Mouse (Mus musculus): ENCODE results near the gene Epha1. TPM values are rescaled to one million over a fixed set of nuclear protein-coding genes. Genes with fewer than 3 reads are reported as not detected.
A peak's percentile ranks its signal among the peaks of the same experiment; 100 is the strongest.

Epha1 gene
- 1.8 and 2.0 TPM in 2 replicates for polyA plus RNA-seq (2016; fragmentation: Nextera tagmentation; extraction: Ambion mirVana)

GRCm38 (mm10) chr6:42372816-42373547 lies at the start of gene Epha1:
TSS of gene Epha1 (minus strand) at chr6:42373268.
- Histone ChIP-seq H3K4me3 (peak within 1 kb of the TSS; percentile 67), H3K4me1 (peaks cover 46% of the 10 kb centered on the region), H3K36me3 (replicated peaks) (no peaks in the 10 kb centered on the region), H3K27ac (peak within 1 kb of the TSS; percentile 74), H3K27me3 (ENCODE audit: poor library complexity, severe bottlenecking) (peaks cover 61% of the 10 kb centered on the region), H3K9me3 (no peaks in the 10 kb centered on the region)
- DNase-seq (ENCODE audit: extremely low spot score, low spot score) = peak; percentile 63
- WGBS = under 1% methylated on average over 36 of the region's 36 CpGs

GRCm38 (mm10) chr6:42421439-42421838 lies 48.4 kb upstream of the Epha1 start:
- no peaks in the 10 kb centered on the region for H3K27me3 ChIP-seq (ENCODE audit: poor library complexity, severe bottlenecking)
- H3K36me3 ChIP-seq (replicated peaks) = no peaks in the 10 kb centered on the region
- H3K27ac ChIP-seq = no peak overlapping the region
- no peak for DNase-seq (ENCODE audit: extremely low spot score, low spot score)
- no peak overlapping the region for H3K4me3 ChIP-seq
- H3K4me1 ChIP-seq = no peaks in the 10 kb centered on the region
- 77% methylated on average over 2 of the region's 2 CpGs for WGBS
- no peaks in the 10 kb centered on the region for H3K9me3 ChIP-seq

GRCm38 (mm10) chr6:42419443-42419842 lies 46.4 kb upstream of the Epha1 start:
- H3K27ac ChIP-seq = no peak overlapping the region
- no peaks in the 10 kb centered on the region for H3K9me3 ChIP-seq
- WGBS = 93% methylated on average over 2 of the region's 2 CpGs
- H3K36me3 ChIP-seq (replicated peaks) = no peaks in the 10 kb centered on the region
- no peak overlapping the region for H3K4me3 ChIP-seq
- H3K27me3 ChIP-seq (ENCODE audit: poor library complexity, severe bottlenecking) = no peaks in the 10 kb centered on the region
- H3K4me1 ChIP-seq = no peaks in the 10 kb centered on the region
- no peak for DNase-seq (ENCODE audit: extremely low spot score, low spot score)

GRCm38 (mm10) chr6:42405134-42405533 lies 32.1 kb upstream of the Epha1 start, which contains the start of gene Tas2r135:
TSS of gene Tas2r135 (plus strand) at chr6:42405434.
- no peaks in the 10 kb centered on the region for H3K9me3 ChIP-seq
- WGBS = 92% methylated on average over 2 of the region's 2 CpGs
- H3K36me3 ChIP-seq (replicated peaks) = no peaks in the 10 kb centered on the region
- no peak for DNase-seq (ENCODE audit: extremely low spot score, low spot score)
- no peak within 1 kb of the TSS for H3K4me3 ChIP-seq
- no peaks in the 10 kb centered on the region for H3K27me3 ChIP-seq (ENCODE audit: poor library complexity, severe bottlenecking)
- no peak within 1 kb of the TSS for H3K27ac ChIP-seq
- H3K4me1 ChIP-seq = peaks cover 8% of the 10 kb centered on the region; the same call in 1 of the 2 replicates

GRCm38 (mm10) chr6:42399938-42400337 lies 26.9 kb upstream of the Epha1 start, which contains the start of gene Tas2r143:
TSS of gene Tas2r143 (plus strand) at chr6:42400238.
- H3K36me3 ChIP-seq (replicated peaks) = no peaks in the 10 kb centered on the region
- H3K27me3 ChIP-seq (ENCODE audit: poor library complexity, severe bottlenecking) = no peaks in the 10 kb centered on the region
- 90% methylated on average over 1 of the region's 1 CpGs for WGBS
- no peak within 1 kb of the TSS for H3K4me3 ChIP-seq
- H3K4me1 ChIP-seq = no peaks in the 10 kb centered on the region
- no peaks in the 10 kb centered on the region for H3K9me3 ChIP-seq
- no peak for DNase-seq (ENCODE audit: extremely low spot score, low spot score)
- H3K27ac ChIP-seq = no peak within 1 kb of the TSS

GRCm38 (mm10) chr6:42398998-42399397 lies 25.9 kb upstream of the Epha1 start:
- Histone ChIP-seq H3K4me3 (no peak overlapping the region), H3K9me3 (no peaks in the 10 kb centered on the region), H3K36me3 (replicated peaks) (no peaks in the 10 kb centered on the region), H3K27me3 (ENCODE audit: poor library complexity, severe bottlenecking) (no peaks in the 10 kb centered on the region), H3K4me1 (no peaks in the 10 kb centered on the region), H3K27ac (no peak overlapping the region)
- no peak for DNase-seq (ENCODE audit: extremely low spot score, low spot score)
- WGBS = 95% methylated on average over 1 of the region's 1 CpGs

- Histone ChIP-seq H3K4me1 (no peaks in the 10 kb centered on the region), H3K27me3 (ENCODE audit: poor library complexity, severe bottlenecking) (no peaks in the 10 kb centered on the region), H3K36me3 (replicated peaks) (no peaks in the 10 kb centered on the region), H3K27ac (no peak overlapping the region), H3K9me3 (no peaks in the 10 kb centered on the region), H3K4me3 (no peak overlapping the region)
- 92% methylated on average over 3 of the region's 3 CpGs for WGBS
- no peak for DNase-seq (ENCODE audit: extremely low spot score, low spot score)
Observed at GRCm38 (mm10) chr6:42398285-42398684, 25.2 kb upstream of the Epha1 start.

GRCm38 (mm10) chr6:42397041-42397657 lies 24.1 kb upstream of the Epha1 start:
- no peak for DNase-seq (ENCODE audit: extremely low spot score, low spot score)
- no peaks in the 10 kb centered on the region for H3K4me1 ChIP-seq
- WGBS = 84% methylated on average over 3 of the region's 3 CpGs
- no peaks in the 10 kb centered on the region for H3K36me3 ChIP-seq (replicated peaks)
- no peak overlapping the region for H3K27ac ChIP-seq
- H3K4me3 ChIP-seq = no peak overlapping the region
- no peaks in the 10 kb centered on the region for H3K27me3 ChIP-seq (ENCODE audit: poor library complexity, severe bottlenecking)
- H3K9me3 ChIP-seq = no peaks in the 10 kb centered on the region

GRCm38 (mm10) chr6:42395960-42396809 lies 23.1 kb upstream of the Epha1 start:
- 86% methylated on average over 9 of the region's 9 CpGs for WGBS

GRCm38 (mm10) chr6:42391796-42392330 lies 18.8 kb upstream of the Epha1 start:
- H3K4me1 ChIP-seq = no peaks in the 10 kb centered on the region
- WGBS = 65% methylated on average over 2 of the region's 2 CpGs
- no peaks in the 10 kb centered on the region for H3K36me3 ChIP-seq (replicated peaks)
- H3K27me3 ChIP-seq (ENCODE audit: poor library complexity, severe bottlenecking) = no peaks in the 10 kb centered on the region
- DNase-seq (ENCODE audit: extremely low spot score, low spot score) = no peak
- no peak overlapping the region for H3K27ac ChIP-seq
- no peak overlapping the region for H3K4me3 ChIP-seq
- no peaks in the 10 kb centered on the region for H3K9me3 ChIP-seq

More at GRCm38 (mm10) chr6:42395960-42396809, 23.1 kb upstream of the Epha1 start:
- H3K36me3 ChIP-seq (replicated peaks) = no peaks in the 10 kb centered on the region
- H3K9me3 ChIP-seq = no peaks in the 10 kb centered on the region
- no peaks in the 10 kb centered on the region for H3K27me3 ChIP-seq (ENCODE audit: poor library complexity, severe bottlenecking)
- H3K4me1 ChIP-seq = no peaks in the 10 kb centered on the region
- DNase-seq (ENCODE audit: extremely low spot score, low spot score) = no peak
- no peak overlapping the region for H3K27ac ChIP-seq
- H3K4me3 ChIP-seq = no peak overlapping the region

GRCm38 (mm10) chr6:42385635-42386034 lies 12.6 kb upstream of the Epha1 start:
- H3K4me3 ChIP-seq = no peak overlapping the region
- H3K27ac ChIP-seq = no peak overlapping the region
- WGBS = 75% methylated on average over 4 of the region's 4 CpGs
- peaks cover 11% of the 10 kb centered on the region for H3K4me1 ChIP-seq
- no peaks in the 10 kb centered on the region for H3K9me3 ChIP-seq
- no peak for DNase-seq (ENCODE audit: extremely low spot score, low spot score)
- H3K36me3 ChIP-seq (replicated peaks) = no peaks in the 10 kb centered on the region
- peaks cover 10% of the 10 kb centered on the region; the same call in 1 of the 2 replicates for H3K27me3 ChIP-seq (ENCODE audit: poor library complexity, severe bottlenecking)

- DNase-seq (ENCODE audit: extremely low spot score, low spot score) = no peak
- 89% methylated on average over 5 of the region's 5 CpGs for WGBS
- Histone ChIP-seq H3K27me3 (ENCODE audit: poor library complexity, severe bottlenecking) (peaks cover 20% of the 10 kb centered on the region; the same call in 1 of the 2 replicates), H3K36me3 (replicated peaks) (no peaks in the 10 kb centered on the region), H3K4me3 (no peak overlapping the region), H3K27ac (no peak overlapping the region), H3K4me1 (peaks cover 12% of the 10 kb centered on the region), H3K9me3 (no peaks in the 10 kb centered on the region)
Observed at GRCm38 (mm10) chr6:42383360-42383759, 10.3 kb upstream of the Epha1 start.
